Mouse (Mus musculus) skeletal muscle tissue, adult 2 months (tissue): ENCODE data around the gene Sall4.

Experiments
- DNase-seq: peaks from one replicate; pipeline ENCODE4 v3.0.0-alpha.2; 2012; ENCODE audit warnings: low read depth, low spot score

Gene Sall4

GRCm38 (mm10) chr2:168767582-168767981, at the start of gene Sall4:
Gene Sall4, minus strand, starts transcription at chr2:168767943.
- no peak for DNase-seq

DNA sequence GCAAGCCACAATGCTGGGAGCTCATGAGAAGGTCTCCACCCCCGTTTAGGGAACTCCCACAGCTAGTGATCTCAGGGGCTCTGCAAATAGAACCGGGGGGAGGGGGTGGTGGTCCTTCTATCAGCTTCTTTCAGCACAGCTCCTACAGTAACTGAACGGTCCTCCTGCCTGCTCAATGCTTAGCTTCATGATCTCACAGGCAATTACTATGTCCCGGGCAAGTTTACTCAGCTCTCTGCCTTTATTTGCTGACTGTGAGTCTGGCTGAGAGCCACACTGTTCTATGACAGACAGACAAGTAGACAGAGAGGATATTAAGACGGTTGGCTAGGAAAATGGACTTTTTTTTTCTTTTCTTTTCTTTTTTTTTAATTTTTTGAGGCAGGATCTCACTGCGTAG, 45.5 kb upstream of the Sall4 start:
- DNase-seq: no peak

- DNase-seq: no peak
Measured at GRCm38 (mm10) chr2:168809895-168810294, 42.2 kb upstream of the Sall4 start.

DNA sequence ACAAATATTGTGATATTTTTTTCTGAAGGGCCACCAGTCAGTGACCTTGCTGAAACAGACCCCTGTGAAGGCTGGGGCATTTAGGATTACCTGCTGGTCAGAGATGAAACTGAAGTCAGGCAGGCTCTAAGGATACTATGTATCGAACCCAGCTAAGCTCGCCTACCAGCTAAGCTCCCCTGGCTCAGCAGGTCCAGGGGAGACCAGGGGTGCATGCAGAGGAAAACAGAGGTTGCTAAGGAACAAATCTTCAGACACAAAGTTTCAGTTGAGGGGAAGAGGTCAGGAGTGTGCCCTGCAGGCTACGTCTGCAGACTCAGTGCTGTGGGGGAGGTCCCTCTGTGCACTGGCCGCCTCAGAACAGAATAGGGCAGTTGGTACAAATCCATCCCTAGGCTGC, 39.9 kb upstream of the Sall4 start:
- no peak for DNase-seq

GRCm38 (mm10) chr2:168803849-168804248, 36.1 kb upstream of the Sall4 start:
- DNase-seq: no peak

GRCm38 (mm10) chr2:168799326-168799725, 31.6 kb upstream of the Sall4 start:
- DNase-seq: no peak

- no peak for DNase-seq
Measured at GRCm38 (mm10) chr2:168798921-168799320, 31.2 kb upstream of the Sall4 start.

DNA sequence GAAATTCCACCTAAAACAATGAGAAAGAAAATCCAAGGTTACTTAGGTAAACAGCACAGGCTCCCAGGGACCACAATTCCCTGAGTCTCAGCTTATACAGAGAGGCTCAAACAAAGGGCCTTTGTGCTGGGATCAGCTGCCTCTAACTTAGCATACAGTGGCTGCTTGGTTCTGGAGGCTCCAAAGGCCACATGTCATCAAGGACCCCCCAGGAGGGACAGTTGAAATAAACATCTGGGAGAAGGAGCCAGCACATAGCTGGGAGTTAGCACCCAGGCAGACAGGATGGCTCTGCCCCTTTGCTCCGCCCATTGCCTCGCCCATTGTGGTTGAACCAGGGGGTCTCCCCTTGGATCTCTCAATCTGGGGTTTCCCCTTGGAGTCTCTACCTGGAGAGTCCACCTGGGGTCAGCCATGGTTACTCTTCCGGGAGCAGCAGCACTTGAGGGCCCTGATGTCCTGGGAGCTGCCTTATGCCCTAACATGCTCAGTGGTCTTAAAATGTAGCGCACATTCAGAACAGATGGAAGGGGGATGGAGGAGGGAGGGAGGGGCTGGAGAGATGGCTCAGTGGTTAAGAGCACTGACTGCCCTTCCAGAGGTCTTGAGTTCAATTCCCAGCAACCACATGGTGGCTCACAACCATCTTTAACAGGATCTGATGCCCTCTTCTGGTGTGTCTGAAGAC, 23.5 kb upstream of the Sall4 start:
- DNase-seq: no peak

DNA sequence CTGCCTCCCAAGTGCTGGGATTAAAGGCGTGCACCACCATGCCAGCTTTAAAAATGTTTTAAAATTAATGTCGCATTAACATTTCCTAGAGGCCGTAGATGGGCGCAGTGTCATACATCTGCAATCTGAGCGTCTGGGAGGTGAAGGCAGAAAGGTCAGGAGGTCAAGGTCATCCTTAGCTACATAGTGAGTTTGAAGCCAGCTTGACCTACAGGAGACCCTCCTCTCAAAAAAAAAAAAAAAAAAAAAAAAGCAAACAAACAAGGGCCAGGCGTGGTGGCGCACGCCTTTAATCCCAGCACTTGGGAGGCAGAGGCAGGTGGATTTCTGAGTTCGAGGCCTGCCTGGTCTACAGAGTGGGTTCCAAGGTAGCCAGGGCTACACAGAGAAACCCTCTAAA, 18.4 kb upstream of the Sall4 start:
- DNase-seq: no peak

DNA sequence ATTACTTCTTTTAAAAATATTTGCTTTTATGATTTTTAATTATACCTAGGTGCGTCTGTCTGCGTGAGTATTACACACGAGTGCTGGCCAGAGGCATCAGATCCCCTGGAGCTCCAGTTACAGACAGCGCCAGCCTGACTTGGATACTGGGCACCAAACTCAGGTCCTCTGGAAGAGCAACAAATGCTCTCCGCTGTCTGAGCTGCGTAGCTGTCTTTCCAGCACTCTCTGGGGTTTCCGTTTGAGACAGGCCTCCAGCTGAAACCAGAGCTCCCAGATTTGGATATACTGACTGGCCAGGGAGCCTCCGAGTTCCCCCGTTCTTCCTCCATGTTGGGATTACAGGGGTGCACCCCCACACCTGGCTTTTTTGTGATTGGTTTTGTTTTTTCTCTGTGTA, 12.9 kb upstream of the Sall4 start:
- no peak for DNase-seq

GRCm38 (mm10) chr2:168780024-168780423, 12.3 kb upstream of the Sall4 start:
- DNase-seq: no peak

- DNase-seq: no peak
Measured at GRCm38 (mm10) chr2:168777481-168777880, 9.7 kb upstream of the Sall4 start.

DNA sequence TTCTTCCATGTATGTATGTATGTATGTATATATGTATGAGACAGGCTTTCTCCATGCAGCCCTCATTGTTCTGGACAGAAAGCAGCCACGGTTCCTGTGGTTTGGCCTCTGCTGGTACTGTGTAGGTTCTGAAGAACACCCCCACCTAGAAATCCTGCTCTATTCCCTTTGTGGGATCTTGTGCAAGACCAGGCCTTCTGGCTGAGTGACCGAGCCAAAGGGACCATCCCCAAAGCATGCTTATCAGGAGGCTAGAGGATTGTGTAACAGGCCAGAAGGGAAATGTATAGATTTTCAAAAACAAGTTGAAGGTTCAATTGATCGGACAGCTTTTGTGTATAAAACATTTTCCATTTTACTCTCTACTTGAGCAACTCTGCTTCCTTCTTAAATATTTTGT, 8.5 kb upstream of the Sall4 start:
- DNase-seq: no peak

- no peak for DNase-seq
Measured at GRCm38 (mm10) chr2:168769259-168769658, 1.5 kb upstream of the Sall4 start.

DNA sequence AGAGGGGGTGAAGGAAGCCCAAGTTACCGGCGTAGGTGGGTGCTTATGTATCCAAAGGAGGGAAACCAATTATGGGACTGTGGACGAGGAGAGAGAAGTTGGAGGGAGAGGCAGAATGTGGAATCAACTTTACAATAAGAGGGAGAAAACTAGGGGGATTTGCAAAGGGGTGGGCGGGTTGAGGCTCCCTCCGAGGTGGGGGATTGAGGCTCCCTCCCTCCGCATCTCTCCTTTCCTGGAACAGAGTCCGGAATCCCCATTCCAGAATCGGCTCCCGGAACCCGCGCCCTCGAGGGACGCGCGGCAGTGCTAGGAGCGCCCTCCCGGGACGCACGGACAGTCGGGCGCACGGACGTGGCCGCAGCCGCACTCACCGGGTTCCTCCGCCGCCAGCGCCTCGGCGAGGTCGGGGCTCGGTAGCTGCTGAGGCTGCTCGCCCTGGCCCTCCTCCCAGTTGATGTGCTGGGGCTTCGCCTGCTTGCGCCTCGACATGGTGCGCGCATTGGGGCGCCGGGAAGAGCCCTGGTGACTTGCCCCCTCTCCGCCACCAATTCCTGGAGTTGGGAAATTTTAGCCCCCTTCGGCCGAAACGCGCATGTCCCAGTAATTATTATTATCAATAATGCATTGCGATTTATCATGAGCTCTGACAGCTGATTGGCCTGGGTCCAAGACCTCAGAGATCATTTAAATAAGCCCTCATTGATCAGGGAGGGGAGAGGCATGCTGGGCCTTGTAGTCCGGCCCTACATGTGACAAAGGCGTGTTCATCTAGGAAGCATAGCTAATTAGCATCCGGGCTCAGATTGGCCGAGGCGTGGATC, 993 bp downstream of the Sall4 start:
- no peak for DNase-seq

DNA sequence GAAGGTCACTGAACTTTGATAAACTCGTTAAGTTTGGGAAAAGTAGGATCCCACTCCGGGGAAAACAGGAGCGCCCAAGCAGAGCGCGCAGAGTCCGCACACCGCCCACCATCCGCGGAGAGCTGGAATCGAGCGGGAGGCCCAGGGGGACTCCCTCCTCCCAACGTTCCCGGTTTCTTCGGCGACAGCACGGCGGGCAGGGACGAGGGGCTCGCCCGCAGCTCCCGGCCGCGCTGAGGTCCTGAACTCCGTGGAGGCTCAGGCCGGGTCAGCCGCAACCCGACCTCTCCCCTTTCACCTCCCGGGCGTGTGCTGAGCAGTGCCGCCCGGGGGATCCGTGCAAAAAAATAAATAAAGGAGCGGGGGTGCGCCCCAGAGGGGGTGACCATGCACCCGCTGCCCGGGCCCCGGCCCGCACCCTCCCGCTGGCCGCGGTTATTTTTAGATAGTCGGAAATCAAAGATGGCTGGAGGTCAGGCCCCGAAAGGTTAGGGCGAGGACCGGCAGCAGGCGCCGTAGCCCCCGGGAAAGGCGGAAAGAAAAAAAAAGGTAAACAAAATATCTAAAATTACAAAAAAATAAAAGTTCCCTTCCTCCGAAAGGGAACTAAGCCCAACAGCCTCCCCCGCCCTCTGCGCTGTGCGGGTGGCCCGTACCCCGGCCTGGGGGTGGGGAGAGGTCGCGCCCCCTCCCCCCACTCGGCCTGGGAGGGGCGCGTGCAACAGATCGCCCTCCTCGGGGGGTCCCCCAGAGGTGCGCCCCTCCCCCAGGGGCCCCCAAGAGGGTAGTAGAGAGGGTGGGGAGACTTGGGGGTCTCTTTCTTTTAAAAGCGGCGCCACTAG, 1.8 kb downstream of the Sall4 start:
- DNase-seq: no peak

DNA sequence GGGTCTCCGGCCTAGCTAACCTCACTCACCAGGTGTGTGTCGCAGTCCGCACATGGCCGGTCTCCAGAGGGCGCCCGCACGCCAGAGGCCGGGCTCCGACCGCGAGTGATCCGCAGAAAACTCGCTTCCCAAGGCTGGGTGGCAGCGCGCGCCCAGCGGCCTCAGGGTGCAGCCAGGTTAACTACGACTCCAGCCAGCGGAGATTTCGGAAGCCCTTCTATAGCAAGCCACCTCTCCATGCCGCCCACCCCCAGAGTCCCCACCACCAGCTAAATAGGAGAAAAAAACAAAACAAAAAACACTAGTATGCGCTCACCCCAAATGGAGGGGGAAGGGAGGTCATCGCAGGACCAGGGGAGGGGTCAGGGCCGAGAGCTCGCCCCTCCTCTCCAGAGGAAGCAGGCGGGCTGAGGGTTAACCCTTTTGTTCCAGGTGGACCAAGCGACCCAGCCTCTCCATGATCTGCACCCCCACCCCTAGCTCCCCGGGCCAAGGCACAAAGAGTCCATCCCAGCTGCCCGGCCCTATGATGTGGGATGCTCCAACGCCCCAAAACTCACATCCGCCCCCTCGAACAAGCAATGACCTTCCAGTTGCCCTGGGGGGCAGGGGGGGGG, 2.6 kb downstream of the Sall4 start:
- no peak for DNase-seq

GRCm38 (mm10) chr2:168764460-168764867, 3.3 kb downstream of the Sall4 start:
- no peak for DNase-seq

DNA sequence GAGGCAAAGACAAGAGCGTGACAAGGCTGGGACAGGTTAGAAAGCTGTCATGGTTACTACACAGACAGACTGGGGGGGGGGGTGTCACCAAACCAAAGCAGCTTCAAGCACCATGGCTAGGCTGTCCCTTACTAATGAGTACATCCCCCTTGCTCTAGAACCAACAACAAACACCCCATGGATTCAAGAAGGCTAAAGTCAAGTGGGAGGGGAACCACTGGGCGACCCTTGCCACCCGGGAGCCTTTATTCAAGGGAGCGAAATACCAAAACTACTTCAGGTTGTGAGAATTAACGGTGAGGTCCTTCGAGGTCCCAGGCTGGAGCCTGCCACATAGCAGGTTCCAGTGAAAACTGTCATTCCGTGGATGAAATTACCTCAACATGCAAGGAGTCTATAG, 4.0 kb downstream of the Sall4 start:
- DNase-seq: no peak

GRCm38 (mm10) chr2:168762411-168762815, 5.3 kb downstream of the Sall4 start:
- no peak for DNase-seq

DNA sequence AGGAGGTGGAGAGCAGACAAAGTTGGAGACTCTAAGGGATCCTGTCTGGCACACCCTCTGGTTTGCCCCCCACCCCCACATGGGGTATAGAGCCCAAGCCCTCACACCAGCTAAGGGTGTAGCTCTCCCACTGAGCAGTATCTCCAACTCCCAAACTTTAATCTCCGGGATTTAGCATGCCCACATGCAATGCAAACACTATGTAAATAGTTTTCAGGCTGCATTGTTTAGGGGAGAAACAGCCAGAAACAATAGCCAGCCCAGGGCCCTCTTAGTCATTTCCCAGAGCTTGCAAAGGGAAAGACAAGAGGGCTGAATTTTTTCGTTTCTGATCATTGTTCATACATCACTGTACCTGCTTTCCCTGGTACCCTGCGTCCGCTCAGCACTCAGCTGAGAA, 5.8 kb downstream of the Sall4 start:
- no peak for DNase-seq

DNA sequence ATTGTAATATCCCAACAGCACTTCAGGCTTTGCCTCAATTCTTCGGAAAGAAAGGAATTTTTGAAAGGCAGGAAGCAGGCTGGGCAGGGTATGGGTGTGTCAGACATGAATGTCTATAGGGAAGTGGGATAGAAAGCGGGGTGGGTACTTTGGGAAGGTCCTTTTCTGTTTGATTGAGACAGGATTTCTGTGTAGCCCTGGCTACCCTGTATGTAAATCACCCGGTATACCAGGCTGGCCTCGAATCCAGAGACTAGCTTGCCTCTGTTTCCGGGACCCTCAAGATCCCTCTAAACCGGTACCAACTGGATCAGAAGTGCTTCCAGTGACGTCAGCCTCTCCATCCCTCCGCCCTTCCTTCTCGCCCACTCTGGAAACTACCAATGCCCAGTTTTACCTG, 6.6 kb downstream of the Sall4 start:
- DNase-seq: no peak
